Mouse (Mus musculus): ENCODE measurements around the gene Olfr279.

The Olfr279 gene

GRCm38 (mm10) chr15:98543341-98543740 is 51.1 kb downstream of the Olfr279 start:
- no peak for DNase-seq (ENCODE audit: extremely low spot score, low read depth, low spot score)

GRCm38 (mm10) chr15:98545151-98545550 is 52.9 kb downstream of the Olfr279 start:
- no peak for DNase-seq (ENCODE audit: extremely low spot score, low read depth, low spot score)

DNA sequence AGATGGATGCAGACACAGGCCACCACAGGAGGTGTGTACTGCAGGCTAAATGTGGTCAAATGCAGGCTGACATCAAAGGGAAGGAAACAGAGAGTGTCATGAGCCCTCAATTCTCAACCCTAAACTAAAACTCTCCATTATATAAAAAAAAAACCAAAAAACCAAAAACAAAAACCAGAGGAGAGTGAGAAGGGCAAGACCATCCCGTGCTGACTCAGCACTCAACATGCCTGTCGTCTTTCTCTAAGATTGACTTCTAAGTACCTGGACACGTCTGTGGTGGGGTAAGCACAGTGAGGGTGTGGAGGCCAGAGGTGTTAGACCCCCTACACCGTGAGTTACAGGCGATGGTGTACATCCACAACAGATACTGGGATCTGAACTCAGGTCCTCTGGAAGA is 54.6 kb downstream of the Olfr279 start:
- no peak for DNase-seq (ENCODE audit: extremely low spot score, low read depth, low spot score)
